23 mouse cellular contexts compared by ENCODE assay signal in the genomic region with DNA sequence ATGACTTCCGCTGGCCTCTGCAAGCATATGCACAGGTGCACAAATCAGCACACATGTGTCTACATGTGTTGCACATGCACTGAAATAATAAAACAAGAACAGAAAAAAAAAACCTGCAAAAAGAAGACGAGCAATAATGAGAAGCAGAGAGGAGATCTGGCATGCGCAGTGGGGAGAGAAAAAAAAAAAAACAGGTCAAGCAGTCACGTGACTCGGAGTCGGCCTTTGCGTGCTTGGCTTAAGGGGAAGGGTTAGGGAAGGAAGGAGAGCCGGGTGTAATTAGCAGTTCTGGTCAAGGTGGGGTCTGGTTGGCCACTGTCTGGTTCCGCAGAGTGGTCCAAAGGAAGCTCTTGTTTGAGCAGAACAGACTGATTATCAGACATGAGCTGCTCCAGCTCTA.
"Had no signal": no experiment of that assay in that cellular context is flagged by ENCODE, and none has a peak within 500 bp of the region (broad histone marks: within the 10 kb centered on the region; RNA-seq: fewer than 3 reads in every experiment).

No protein-coding gene starts in this region.

- H3K27me3 ChIP-seq: limb, embryonic 13.5 days; liver, embryonic 12.5 days; liver, embryonic 15.5 days; lung, embryonic 15.5 days; midbrain, embryonic 12.5 days; midbrain, embryonic 15.5 days; neural tube, embryonic 12.5 days; neural tube, embryonic 15.5 days; stomach, embryonic 15.5 days had no signal

- H3K4me2 ChIP-seq: limb, embryonic 13.5 days; liver, embryonic 12.5 days; liver, embryonic 15.5 days; lung, embryonic 15.5 days; midbrain, embryonic 12.5 days; midbrain, embryonic 15.5 days; neural tube, embryonic 12.5 days; neural tube, embryonic 15.5 days; stomach, embryonic 15.5 days had no signal

- H3K4me1 ChIP-seq: liver, embryonic 12.5 days; liver, embryonic 15.5 days; lung, embryonic 15.5 days; midbrain, embryonic 12.5 days; midbrain, embryonic 15.5 days; neural tube, embryonic 12.5 days; neural tube, embryonic 15.5 days had no signal

- ATAC-seq: liver, embryonic 12.5 days; midbrain, embryonic 15.5 days had no signal

- H3K4me3 ChIP-seq: layer of hippocampus, adult 2 months; limb, embryonic 10.5 days; limb, embryonic 13.5 days; liver, embryonic 12.5 days; liver, embryonic 15.5 days; lung, embryonic 15.5 days; midbrain, embryonic 12.5 days; midbrain, embryonic 15.5 days; neural tube, embryonic 12.5 days; neural tube, embryonic 15.5 days; stomach, embryonic 15.5 days had no signal

- DNase-seq: kidney, adult 18-20 months; kidney, adult 9 months; kidney, postnatal 25 days; layer of hippocampus, adult 9-11 months; liver; lung, adult 18-20 months; lung, postnatal 10 days; right cerebral cortex, adult 18-20 months; right cerebral cortex, postnatal 25 days; spleen, adult 18-20 months; thymus, postnatal 25 days had no signal

- H3K9me3 ChIP-seq: limb, embryonic 10.5 days; limb, embryonic 13.5 days; liver, embryonic 12.5 days; liver, embryonic 15.5 days; lung, embryonic 15.5 days; midbrain, embryonic 12.5 days; midbrain, embryonic 15.5 days; neural tube, embryonic 12.5 days; neural tube, embryonic 15.5 days; stomach, embryonic 15.5 days had no signal

- H3K36me3 ChIP-seq: liver, embryonic 12.5 days; liver, embryonic 15.5 days; lung, embryonic 15.5 days; midbrain, embryonic 12.5 days; midbrain, embryonic 15.5 days; neural tube, embryonic 12.5 days; neural tube, embryonic 15.5 days; stomach, embryonic 15.5 days had no signal

- H3K9ac ChIP-seq: limb, embryonic 13.5 days; liver, embryonic 12.5 days; liver, embryonic 15.5 days; lung, embryonic 15.5 days; midbrain, embryonic 12.5 days; midbrain, embryonic 15.5 days; neural tube, embryonic 12.5 days; neural tube, embryonic 15.5 days; stomach, embryonic 15.5 days had no signal

- H3K27ac ChIP-seq: layer of hippocampus, adult 2 months; limb, embryonic 13.5 days; liver, embryonic 12.5 days; liver, embryonic 15.5 days; lung, embryonic 15.5 days; macrophage; midbrain, embryonic 12.5 days; midbrain, embryonic 15.5 days; neural tube, embryonic 12.5 days; neural tube, embryonic 15.5 days; stomach, embryonic 15.5 days had no signal
